Mouse (Mus musculus): ENCODE measurements around the gene Acot7.

Acot7 gene

GRCm38 (mm10) chr4:152178916-152179705, 1.2 kb downstream of the Acot7 start:
- no peak for DNase-seq (ENCODE audit: low spot score in 2 of 2)

GRCm38 (mm10) chr4:152179946-152180660, 2.2 kb downstream of the Acot7 start:
- DNase-seq (ENCODE audit: low spot score in 2 of 2) = no peak

DNA sequence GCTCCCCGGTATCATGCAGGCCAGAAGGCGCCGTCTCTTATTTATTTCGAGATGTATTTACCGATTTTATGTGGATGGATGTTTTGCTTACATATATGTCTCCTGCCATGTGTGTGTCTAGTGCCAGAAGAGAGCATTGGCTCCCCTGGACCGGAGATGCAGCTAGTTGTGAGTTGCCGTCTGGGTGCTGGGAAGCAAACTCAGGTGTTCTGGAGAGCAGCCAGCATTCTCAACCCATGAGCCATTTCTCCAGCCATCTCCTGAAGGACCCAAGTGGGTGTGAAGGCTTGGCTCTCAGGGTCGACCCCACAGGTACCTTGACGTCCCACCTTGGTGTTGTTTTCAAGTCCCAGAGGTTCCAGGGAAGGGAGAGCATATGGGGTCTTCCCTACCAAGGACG, 4.3 kb downstream of the Acot7 start:
- DNase-seq (ENCODE audit: low spot score in 2 of 2) = no peak

DNA sequence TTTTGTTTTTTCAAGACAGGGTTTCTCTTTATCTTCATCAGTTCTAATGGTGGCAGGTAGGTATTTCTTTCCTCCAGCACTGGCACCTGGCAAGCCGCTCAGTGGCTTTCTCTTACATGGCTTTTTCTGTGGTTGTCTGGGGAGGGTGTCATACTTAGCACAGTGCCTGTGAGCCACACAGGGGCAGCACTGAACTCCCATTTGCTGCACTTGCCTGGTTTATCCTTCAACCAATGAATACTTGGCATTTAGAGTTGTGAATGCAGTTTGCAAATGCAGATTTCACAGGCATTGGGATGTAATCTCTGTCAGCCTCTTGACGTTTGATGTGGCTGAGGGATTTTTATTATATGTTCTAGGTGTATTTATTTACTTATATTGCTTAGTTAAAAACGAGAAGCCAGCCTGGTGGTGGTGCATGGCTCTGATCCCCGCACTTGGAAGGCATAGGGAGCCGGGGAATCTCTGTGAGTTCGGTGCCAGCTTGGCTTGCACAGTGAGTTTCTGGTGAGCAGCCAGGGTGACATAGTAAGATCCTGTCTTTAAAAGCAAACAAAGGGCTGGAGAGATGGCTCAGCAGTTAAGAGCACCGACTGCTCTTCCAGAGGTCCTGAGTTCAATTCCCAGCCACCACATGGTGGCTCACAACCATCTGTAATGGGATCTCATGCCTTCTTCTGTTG, 6.6 kb downstream of the Acot7 start:
- peak in 1 of 2 experiments; percentile 58 for DNase-seq (ENCODE audit: low spot score in 2 of 2)

GRCm38 (mm10) chr4:152185137-152185509, 7.2 kb downstream of the Acot7 start:
- no peak for DNase-seq (ENCODE audit: low spot score in 2 of 2)

DNA sequence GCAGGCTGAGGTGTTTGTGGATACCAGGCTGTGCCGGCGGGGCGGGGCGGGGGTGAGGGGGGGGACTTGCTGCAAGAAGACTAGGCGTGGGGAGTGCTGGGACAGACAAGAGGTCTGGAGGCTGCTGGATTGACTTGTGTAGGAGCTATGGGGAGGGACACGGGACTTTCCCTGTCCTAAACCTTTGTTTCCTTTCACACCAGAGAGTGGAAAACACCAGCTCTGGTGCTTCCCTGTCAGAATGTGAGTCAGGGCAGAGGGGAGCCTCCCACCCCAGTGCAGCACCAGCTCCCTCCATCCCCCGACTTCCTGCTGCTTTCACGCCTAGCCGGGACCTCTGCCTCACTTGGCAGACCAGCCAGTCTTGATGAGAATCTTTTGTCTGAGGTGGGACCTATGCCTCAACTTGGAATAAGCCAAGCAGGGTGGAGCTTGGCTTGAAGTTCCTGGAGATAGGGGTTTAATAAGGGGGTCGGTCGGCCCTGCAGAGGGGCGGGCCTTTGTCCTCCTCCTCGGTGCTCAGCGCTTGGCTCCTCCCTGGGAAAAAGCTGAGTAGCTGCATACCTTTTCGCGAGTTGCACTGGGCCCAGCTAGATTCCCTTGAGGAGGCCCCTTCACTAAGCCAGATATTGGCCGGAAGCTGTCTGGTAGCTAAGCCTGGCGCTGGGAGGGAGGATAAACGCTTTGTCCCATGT, 7.7 kb downstream of the Acot7 start:
- no peak for DNase-seq (ENCODE audit: low spot score in 2 of 2)

DNA sequence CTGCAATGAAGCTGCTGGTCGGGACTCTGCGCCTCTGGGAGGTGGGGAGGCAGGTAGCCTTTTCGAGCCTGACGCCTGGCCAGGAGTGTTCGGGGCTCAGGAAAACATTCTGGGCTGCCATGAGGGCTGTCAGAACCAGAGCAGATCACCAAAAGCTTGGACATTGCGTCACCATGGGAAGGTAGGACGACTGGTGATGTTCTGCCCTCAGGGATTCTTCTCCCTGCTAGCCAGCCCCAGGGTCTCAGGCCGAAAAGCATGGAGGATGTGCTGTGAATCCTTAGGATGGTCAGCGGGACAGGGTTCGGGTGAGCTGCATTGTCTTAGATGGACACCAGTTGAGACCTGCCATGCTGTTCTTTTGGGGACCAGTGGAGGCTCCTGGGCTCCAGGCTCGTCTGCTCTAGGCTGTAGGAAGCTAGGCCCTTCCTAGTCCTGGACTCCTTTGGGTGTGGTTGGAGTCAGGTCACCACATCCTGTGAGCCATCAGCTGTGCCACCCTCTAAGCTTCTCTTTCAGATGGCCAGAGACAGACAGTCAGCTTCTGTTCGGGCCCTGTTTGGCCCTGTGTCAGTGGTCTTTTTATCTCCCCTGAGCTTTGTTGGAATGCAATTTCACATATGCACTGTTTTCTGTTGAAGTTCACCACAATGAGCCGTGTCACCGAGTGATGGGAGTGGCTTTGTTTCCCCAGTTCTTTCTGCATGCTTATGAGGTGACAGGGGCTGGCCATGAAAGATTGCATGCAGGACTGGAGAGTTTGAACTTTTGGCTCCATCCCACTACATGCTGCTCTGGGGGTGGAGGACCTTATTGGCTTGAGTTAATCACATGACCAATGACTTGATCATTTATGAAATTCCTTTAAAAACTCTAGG, 8.5 kb downstream of the Acot7 start:
- DNase-seq (ENCODE audit: low spot score in 2 of 2) = no peak

GRCm38 (mm10) chr4:152187142-152187541, 9.2 kb downstream of the Acot7 start:
- no peak for DNase-seq (ENCODE audit: low spot score in 2 of 2)

GRCm38 (mm10) chr4:152188651-152189050, 10.7 kb downstream of the Acot7 start:
- DNase-seq (ENCODE audit: low spot score in 2 of 2) = no peak

- DNase-seq (ENCODE audit: low spot score in 2 of 2) = no peak
Observed at GRCm38 (mm10) chr4:152189071-152189470, 11.1 kb downstream of the Acot7 start.

GRCm38 (mm10) chr4:152189691-152190090, 11.8 kb downstream of the Acot7 start:
- no peak for DNase-seq (ENCODE audit: low spot score in 2 of 2)

GRCm38 (mm10) chr4:152190096-152190653, 12.2 kb downstream of the Acot7 start:
- no peak for DNase-seq (ENCODE audit: low spot score in 2 of 2)

DNA sequence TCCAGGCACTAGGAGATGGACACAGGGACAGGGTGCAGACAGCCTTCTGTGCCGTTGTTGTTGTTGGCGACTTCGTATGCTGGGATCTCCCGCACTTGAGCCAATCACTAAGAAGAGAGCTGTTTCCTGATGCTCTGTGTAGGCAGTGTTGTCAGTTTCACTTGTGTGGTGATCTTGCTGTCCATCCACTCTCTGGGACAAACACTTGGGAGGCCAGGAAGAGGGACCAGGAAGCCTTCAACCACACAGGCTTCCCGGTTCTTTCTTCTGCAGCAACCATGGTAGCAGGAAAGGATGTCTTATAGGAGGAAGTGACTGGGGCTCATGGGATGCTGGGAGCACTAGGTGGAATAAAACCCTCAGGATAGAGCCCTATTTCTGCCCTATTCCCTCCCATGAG, 12.8 kb downstream of the Acot7 start:
- no peak for DNase-seq (ENCODE audit: low spot score in 2 of 2)

DNA sequence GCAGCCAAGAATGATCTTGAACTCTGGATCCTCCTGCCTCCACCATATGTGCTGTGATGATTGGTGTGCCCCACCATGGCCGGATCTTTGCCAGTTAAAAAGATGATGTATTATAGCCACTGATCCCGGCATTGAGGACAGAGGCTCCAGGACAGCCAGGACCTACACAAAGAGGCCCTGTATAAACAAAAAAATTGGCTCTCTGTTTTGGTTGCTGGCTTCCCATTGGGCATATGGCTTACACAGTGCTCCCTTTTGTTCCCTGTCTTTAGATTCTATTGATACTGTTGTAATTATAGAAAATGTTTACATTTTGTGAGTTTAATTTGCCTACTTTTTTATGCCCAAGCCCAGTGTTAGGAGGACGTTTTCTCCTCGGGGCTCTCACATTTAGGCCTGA, 14.6 kb downstream of the Acot7 start:
- no peak for DNase-seq (ENCODE audit: low spot score in 2 of 2)

GRCm38 (mm10) chr4:152194476-152195175, 16.7 kb downstream of the Acot7 start:
- DNase-seq (ENCODE audit: low spot score in 2 of 2) = no peak

GRCm38 (mm10) chr4:152196276-152196675, 18.3 kb downstream of the Acot7 start:
- no peak for DNase-seq (ENCODE audit: low spot score in 2 of 2)

- no peak for DNase-seq (ENCODE audit: low spot score in 2 of 2)
Observed at GRCm38 (mm10) chr4:152197545-152197944, 19.6 kb downstream of the Acot7 start.

GRCm38 (mm10) chr4:152199617-152200016, 21.7 kb downstream of the Acot7 start:
- DNase-seq (ENCODE audit: low spot score in 2 of 2) = no peak

GRCm38 (mm10) chr4:152201492-152201891, 23.6 kb downstream of the Acot7 start:
- DNase-seq (ENCODE audit: low spot score in 2 of 2) = no peak

GRCm38 (mm10) chr4:152202418-152202817, 24.5 kb downstream of the Acot7 start:
- no peak for DNase-seq (ENCODE audit: low spot score in 2 of 2)

Measured in left cerebral cortex, adult 9 months (tissue).